Mouse (Mus musculus) embryonic facial prominence, embryonic 13.5 days (tissue): ENCODE measurements around the gene Milr1. TPM values are rescaled to one million over a fixed set of nuclear protein-coding genes. Genes with fewer than 3 reads are reported as not detected.
"Not testable (repeated sequence)": the region's sequence is repeated elsewhere in the genome, so short reads cannot be mapped to it uniquely, and the experiment has no call there.

Source experiments
- ATAC-seq: fragments of 200-750 bp; cut with Nextera tagmentation; 2 replicates; pipeline ENCODE4 v1.8.0; 2017; ENCODE audit warnings: low read depth; ENCODE audit not compliant: insufficient number of reproducible peaks, insufficient read depth, low FRiP score, low TSS enrichment
- H3K27ac ChIP-seq: fragments of 300-500 bp; sonication (generic); 2 replicates; pipeline ENCODE4 v1.5.1; 2015; ENCODE audit warnings: moderate library complexity, mild to moderate bottlenecking, inconsistent platforms
- H3K27me3 ChIP-seq: fragments of 300-500 bp; sonication (generic); 2 replicates; pipeline ENCODE4 v1.6.1; 2015; ENCODE audit warnings: mild to moderate bottlenecking, inconsistent platforms
- H3K36me3 ChIP-seq: fragments of 300-500 bp; sonication (generic); 2 replicates; pipeline ENCODE4 v1.6.1; 2015; ENCODE audit warnings: mild to moderate bottlenecking, inconsistent platforms
- H3K4me1 ChIP-seq: fragments of 300-500 bp; sonication (generic); 2 replicates; pipeline ENCODE4 v1.6.1; 2015; ENCODE audit warnings: inconsistent platforms
- H3K4me2 ChIP-seq: fragments of 300-500 bp; sonication (generic); 2 replicates; pipeline ENCODE4 v1.6.1; 2015; ENCODE audit warnings: moderate library complexity, mild to moderate bottlenecking, inconsistent platforms
- H3K4me3 ChIP-seq: fragments of 300-500 bp; sonication (generic); 2 replicates; pipeline ENCODE4 v1.5.1; 2015; ENCODE audit warnings: mild to moderate bottlenecking, inconsistent platforms
- H3K9ac ChIP-seq: fragments of 300-500 bp; sonication (generic); 2 replicates; pipeline ENCODE4 v1.6.1; 2015; ENCODE audit warnings: mild to moderate bottlenecking, inconsistent platforms
- H3K9me3 ChIP-seq: fragments of 300-500 bp; sonication (generic); 2 replicates; pipeline ENCODE4 v1.6.1; 2016; ENCODE audit warnings: inconsistent platforms
- WGBS: fragments of 180-500 bp; shearing (Covaris S2); methylation state at CpG from one replicate; pipeline ENCODE4 v1.1.7; 2015; ENCODE audit warnings: mixed read lengths; 5-methylcytosine and 5-hydroxymethylcytosine counted together
- polyA plus RNA-seq: library from polyadenylated mRNA; unstranded; fragments of >200 nt; fragmentation: Nextera tagmentation; extraction: Ambion mirVana; gene quantifications from 2 replicates; pipeline ENCODE4 v1.2.1, GENCODE M21; 2015

Milr1 gene
- polyA plus RNA-seq, 1 experiment from 2014 or later: 2.3 TPM

DNA sequence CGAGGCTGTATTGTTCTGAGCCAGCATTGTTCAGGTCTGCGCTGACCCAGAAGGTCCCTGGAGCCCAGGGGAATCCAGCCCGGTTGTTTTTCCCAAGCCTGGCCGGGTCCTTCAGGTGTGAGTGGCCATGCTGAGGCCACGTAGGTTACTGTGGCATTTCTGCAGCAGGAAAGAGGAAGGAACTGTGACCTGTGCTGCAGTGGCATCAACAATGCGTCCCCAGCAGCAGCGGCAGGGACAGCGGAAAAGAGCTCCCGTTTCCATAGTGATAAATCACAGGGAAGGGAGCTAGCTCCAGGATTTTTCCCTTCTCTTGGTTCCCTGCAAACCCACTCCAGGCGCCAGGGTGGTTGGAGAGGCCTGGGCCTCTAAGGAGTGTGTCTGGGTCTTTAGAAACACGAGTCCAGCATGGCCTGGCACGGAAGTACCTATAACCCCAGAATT lies 13.8 kb upstream of the Milr1 start:
- ATAC-seq: no peak
- H3K4me2 ChIP-seq: no peak overlapping the region
- WGBS: 23% methylated on average over 12 of the region's 12 CpGs
- no peaks in the 10 kb centered on the region for H3K9me3 ChIP-seq
- H3K4me1 ChIP-seq: peaks cover 10% of the 10 kb centered on the region
- H3K4me3 ChIP-seq: no peak overlapping the region
- no peaks in the 10 kb centered on the region for H3K27me3 ChIP-seq
- 0 out of 2 replicates have a peak overlapping the region, but pooled peaks have one; percentile 2 for H3K27ac ChIP-seq
- H3K9ac ChIP-seq: 0 out of 2 replicates have a peak overlapping the region, but pooled peaks have one; percentile 40
- H3K36me3 ChIP-seq: no peaks in the 10 kb centered on the region

- Histone ChIP-seq H3K4me2 (no peak overlapping the region), H3K9ac (no peak overlapping the region), H3K9me3 (no peaks in the 10 kb centered on the region), H3K4me3 (no peak overlapping the region), H3K4me1 (peaks cover 10% of the 10 kb centered on the region), H3K27me3 (no peaks in the 10 kb centered on the region), H3K36me3 (no peaks in the 10 kb centered on the region), H3K27ac (no peak overlapping the region)
- no peak for ATAC-seq
- WGBS: 92% methylated on average over 2 of the region's 2 CpGs
Measured at GRCm38 (mm10) chr11:106739116-106739515, 11.9 kb upstream of the Milr1 start.

GRCm38 (mm10) chr11:106740724-106741123 lies 10.3 kb upstream of the Milr1 start:
- H3K9ac ChIP-seq, H3K9me3 ChIP-seq, H3K4me2 ChIP-seq, H3K27ac ChIP-seq, ATAC-seq, H3K36me3 ChIP-seq, H3K27me3 ChIP-seq, H3K4me3 ChIP-seq: not testable (repeated sequence)
- peaks cover 10% of the 10 kb centered on the region for H3K4me1 ChIP-seq
- WGBS: 94% methylated on average over 6 of the region's 8 CpGs

DNA sequence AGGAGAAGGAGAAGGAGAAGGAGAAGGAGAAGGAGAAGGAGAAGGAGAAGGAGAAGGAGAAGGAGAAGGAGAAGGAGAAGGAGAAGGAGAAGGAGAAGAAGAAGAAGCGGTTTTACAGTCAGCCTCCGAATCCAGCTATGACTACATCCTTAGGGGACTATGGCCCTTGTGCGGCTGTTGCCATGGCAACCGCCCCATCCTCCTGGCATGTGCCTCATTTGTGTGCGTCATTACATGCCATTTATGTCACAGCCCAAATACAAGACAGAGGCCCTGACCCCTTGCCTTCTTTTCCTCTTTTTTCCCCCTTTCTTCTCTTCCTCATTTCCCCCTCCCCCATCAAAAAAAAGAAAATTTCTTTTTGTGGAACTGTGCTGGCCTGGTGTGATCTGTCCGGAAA lies 9.8 kb upstream of the Milr1 start:
- Histone ChIP-seq H3K9me3 (no peaks in the 10 kb centered on the region), H3K4me2 (no peak overlapping the region), H3K27me3 (no peaks in the 10 kb centered on the region), H3K9ac (no peak overlapping the region), H3K4me3 (no peak overlapping the region), H3K27ac (no peak overlapping the region), H3K36me3 (no peaks in the 10 kb centered on the region), H3K4me1 (peaks cover 10% of the 10 kb centered on the region)
- no peak for ATAC-seq
- 51% methylated on average over 6 of the region's 6 CpGs for WGBS

DNA sequence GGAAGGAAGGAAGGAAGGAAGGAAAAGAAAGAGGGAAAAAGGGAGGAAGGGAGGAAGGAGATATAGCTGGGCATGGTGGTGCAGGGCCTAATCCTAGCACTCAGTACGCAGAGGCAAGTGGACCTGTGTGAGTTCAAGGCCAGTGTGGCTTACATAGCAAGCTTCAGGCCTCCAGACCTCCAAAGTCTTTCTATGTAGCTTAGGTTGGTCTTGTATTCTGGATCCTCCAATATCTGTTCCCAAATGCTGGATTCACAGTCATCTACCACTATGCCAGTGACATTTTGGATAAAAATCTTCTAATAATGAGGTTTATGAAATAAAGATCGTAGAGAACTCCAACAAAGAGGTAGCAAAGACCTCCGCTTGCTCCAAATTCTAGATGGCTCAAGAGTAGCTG lies 9.2 kb upstream of the Milr1 start:
- no peaks in the 10 kb centered on the region for H3K36me3 ChIP-seq
- WGBS: 91% methylated on average over 3 of the region's 3 CpGs
- no peak overlapping the region for H3K27ac ChIP-seq
- no peaks in the 10 kb centered on the region for H3K9me3 ChIP-seq
- no peaks in the 10 kb centered on the region for H3K27me3 ChIP-seq
- H3K4me2 ChIP-seq: no peak overlapping the region
- ATAC-seq: no peak
- no peak overlapping the region for H3K4me3 ChIP-seq
- H3K4me1 ChIP-seq: peaks cover 7% of the 10 kb centered on the region
- no peak overlapping the region for H3K9ac ChIP-seq

DNA sequence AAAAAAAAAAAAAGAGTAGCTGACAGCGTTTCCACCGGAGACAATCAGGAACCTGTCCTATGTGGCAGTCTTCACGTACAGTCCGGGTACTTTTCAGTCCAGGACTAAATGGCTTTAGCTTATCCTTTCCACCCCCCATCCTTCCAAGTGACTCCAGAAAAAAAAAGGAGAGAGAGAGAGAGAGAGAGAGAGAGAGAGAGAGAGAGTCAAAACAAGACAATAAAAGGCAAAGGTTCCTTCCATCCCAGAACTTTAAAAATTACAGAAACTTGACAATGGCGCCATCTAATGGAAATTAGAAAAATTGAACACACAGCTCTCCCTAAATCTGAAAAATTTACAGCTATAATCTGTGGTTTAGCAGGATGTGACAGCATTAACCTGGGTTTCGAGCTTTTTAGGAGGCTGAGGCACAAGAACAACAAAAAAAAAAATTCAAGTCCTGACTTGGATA lies 8.6 kb upstream of the Milr1 start:
- H3K4me2 ChIP-seq: no peak overlapping the region
- no peak overlapping the region for H3K4me3 ChIP-seq
- H3K36me3 ChIP-seq: no peaks in the 10 kb centered on the region
- no peaks in the 10 kb centered on the region for H3K9me3 ChIP-seq
- H3K27me3 ChIP-seq: no peaks in the 10 kb centered on the region
- no peak overlapping the region for H3K27ac ChIP-seq
- H3K9ac ChIP-seq: no peak overlapping the region
- WGBS: 46% methylated on average over 6 of the region's 6 CpGs
- no peak for ATAC-seq
- H3K4me1 ChIP-seq: peaks cover 1% of the 10 kb centered on the region; the same call in 1 of the 2 replicates

DNA sequence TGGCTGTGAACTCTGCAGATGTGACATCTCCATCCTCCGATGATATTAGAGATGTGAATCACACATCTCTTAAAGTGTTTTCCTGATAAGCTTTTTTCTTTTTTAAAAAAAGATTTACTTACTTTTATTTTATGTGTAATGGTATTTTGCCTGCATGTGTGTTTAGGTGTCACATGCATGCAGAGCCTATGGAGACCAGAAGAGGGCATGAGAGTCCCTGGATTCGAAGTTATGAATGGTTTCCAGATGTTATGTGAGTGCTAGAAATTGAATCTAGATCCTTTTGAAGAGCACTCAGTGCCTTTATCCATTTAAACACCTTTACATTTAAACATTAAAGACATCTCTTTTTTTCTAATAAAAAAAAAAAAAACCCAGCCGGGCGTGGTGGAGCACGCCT lies 6.1 kb upstream of the Milr1 start:
- Histone ChIP-seq H3K36me3 (no peaks in the 10 kb centered on the region), H3K27ac (no peak overlapping the region), H3K4me2 (no peak overlapping the region), H3K9ac (no peak overlapping the region), H3K9me3 (no peaks in the 10 kb centered on the region), H3K27me3 (no peaks in the 10 kb centered on the region), H3K4me3 (no peak overlapping the region), H3K4me1 (no peaks in the 10 kb centered on the region)
- no peak for ATAC-seq
- WGBS: 82% methylated on average over 5 of the region's 5 CpGs

GRCm38 (mm10) chr11:106749557-106750120 lies 1.4 kb upstream of the Milr1 start:
- H3K4me2 ChIP-seq, H3K27me3 ChIP-seq, H3K36me3 ChIP-seq, H3K9me3 ChIP-seq, H3K4me1 ChIP-seq, ATAC-seq, H3K27ac ChIP-seq, H3K9ac ChIP-seq, H3K4me3 ChIP-seq: not testable (repeated sequence)
- 95% methylated on average over 7 of the region's 7 CpGs for WGBS

- H3K36me3 ChIP-seq: no peaks in the 10 kb centered on the region
- H3K27ac ChIP-seq: no peak within 1 kb of the TSS
- H3K4me1 ChIP-seq: no peaks in the 10 kb centered on the region
- no peaks in the 10 kb centered on the region for H3K9me3 ChIP-seq
- no peak for ATAC-seq
- 88% methylated on average over 13 of the region's 13 CpGs for WGBS
- H3K4me2 ChIP-seq: no peak within 1 kb of the TSS
- no peak within 1 kb of the TSS for H3K9ac ChIP-seq
- H3K4me3 ChIP-seq: no peak within 1 kb of the TSS
- H3K27me3 ChIP-seq: no peaks in the 10 kb centered on the region
Measured at GRCm38 (mm10) chr11:106750121-106750751, 790 bp upstream of the Milr1 start, which contains the start of gene Pecam1. TSS of gene Pecam1 (minus strand) at chr11:106750628.

GRCm38 (mm10) chr11:106752103-106752502 lies 1.1 kb downstream of the Milr1 start:
- Histone ChIP-seq H3K4me3 (no peak overlapping the region), H3K4me2 (no peak overlapping the region), H3K27me3 (no peaks in the 10 kb centered on the region), H3K9ac (no peak overlapping the region), H3K4me1 (no peaks in the 10 kb centered on the region), H3K27ac (no peak overlapping the region), H3K9me3 (no peaks in the 10 kb centered on the region), H3K36me3 (no peaks in the 10 kb centered on the region)
- WGBS: 79% methylated on average over 7 of the region's 7 CpGs
- no peak for ATAC-seq

DNA sequence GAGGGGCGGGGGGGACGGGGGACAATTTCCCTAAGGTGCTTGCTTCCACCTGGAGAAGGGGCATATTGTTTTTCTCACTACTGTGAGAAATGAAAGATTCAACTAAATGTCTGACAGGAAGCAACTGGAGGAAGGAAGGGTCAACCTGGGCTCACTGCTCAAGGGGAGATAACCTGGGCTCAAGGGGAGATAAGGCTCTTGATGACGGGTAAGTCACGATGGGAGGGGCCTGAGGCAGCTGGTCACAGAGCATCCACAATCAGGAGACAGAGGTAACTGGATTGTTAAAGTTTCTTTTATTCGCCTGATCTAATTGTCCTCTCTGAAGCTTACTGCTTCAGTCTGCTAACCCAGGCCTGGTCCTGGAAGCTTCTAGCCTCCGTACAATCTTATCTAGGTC lies 2.3 kb downstream of the Milr1 start:
- no peak for ATAC-seq
- Histone ChIP-seq H3K4me2 (no peak overlapping the region), H3K36me3 (no peaks in the 10 kb centered on the region), H3K4me1 (no peaks in the 10 kb centered on the region), H3K9me3 (no peaks in the 10 kb centered on the region), H3K27me3 (no peaks in the 10 kb centered on the region), H3K4me3 (no peak overlapping the region), H3K27ac (no peak overlapping the region), H3K9ac (no peak overlapping the region)
- WGBS: 93% methylated on average over 6 of the region's 6 CpGs

- ATAC-seq: no peak
- Histone ChIP-seq H3K4me3 (no peak overlapping the region), H3K4me1 (no peaks in the 10 kb centered on the region), H3K27ac (no peak overlapping the region), H3K27me3 (no peaks in the 10 kb centered on the region), H3K4me2 (no peak overlapping the region), H3K9me3 (no peaks in the 10 kb centered on the region), H3K36me3 (no peaks in the 10 kb centered on the region), H3K9ac (no peak overlapping the region)
- 35% methylated on average over 5 of the region's 5 CpGs for WGBS
Measured at GRCm38 (mm10) chr11:106755583-106755982, 4.6 kb downstream of the Milr1 start.
